Mouse (Mus musculus): ENCODE data around the gene Ankrd6.

Gene Ankrd6

DNA sequence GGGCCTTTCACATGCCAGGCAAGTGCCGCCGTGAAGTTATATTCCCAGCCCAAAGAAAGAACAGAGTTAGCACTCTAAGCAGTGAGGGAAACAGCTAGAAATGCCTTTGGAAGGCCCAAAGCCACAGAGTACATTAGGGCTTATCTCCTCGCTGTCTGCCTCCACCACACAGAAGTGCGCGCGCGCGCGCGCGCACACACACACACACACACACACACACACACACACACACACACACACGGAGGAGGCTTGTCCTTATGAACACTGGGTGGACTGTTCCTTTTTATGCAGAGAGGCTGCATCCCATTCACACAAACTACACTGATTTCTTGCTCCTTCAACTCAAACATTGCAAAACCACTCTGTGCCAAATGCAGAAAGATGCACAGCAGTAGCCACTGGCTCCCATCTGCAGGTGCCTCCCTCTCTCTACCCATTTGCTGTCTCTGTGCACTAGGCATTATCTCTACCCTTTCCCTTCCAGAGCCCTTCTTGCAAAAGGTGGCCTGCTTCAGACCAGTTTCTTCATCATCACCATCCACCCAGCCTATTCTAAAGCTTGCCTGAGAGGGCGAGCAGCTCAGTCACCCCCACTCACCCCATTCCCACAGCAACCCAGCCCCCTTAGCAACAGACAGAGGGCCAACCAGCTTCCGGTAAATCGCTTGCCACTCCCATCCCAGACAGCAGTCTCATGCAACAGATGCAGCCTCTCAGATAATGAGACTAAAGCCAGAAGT, 88.5 kb downstream of the Ankrd6 start:
- no peak for DNase-seq (ENCODE audit: low read depth, low spot score)

DNA sequence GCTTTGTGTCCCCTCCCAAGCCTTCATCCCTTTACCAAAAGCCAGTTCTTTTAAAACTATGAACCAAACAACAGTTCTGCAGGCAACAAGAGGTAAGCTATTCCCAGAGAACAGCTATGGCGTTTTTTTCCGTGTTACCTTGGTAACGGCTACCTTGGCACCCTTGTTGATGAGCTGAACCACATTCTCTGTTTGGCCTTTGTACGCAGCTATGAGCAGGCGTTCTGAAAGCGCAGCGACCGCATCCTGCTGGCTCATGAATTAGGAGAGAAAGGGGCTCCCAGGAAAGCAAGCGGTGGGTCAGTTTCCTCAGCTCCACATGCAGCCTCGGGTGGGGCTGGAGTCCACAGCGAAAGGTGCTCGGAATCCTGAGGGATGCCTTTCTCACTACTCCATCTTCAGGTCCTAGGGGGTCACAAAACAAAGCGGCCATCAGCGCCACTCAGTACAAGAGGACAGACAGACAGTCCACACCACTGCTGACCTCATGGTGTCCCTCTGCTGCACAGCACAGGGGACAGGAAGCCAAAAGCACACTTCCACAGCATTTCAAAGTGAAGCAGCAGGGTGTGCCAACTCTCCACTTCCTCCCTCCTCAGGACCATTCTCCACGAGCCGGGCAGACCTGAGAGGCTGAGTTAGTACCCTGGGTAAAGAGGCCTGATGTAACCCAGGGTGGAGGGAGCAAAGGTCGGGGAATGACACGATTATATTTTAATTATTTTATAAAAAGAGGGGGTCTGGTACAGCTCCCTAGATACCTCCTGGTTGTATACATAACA, 90.3 kb downstream of the Ankrd6 start:
- no peak for DNase-seq (ENCODE audit: low read depth, low spot score)

DNA sequence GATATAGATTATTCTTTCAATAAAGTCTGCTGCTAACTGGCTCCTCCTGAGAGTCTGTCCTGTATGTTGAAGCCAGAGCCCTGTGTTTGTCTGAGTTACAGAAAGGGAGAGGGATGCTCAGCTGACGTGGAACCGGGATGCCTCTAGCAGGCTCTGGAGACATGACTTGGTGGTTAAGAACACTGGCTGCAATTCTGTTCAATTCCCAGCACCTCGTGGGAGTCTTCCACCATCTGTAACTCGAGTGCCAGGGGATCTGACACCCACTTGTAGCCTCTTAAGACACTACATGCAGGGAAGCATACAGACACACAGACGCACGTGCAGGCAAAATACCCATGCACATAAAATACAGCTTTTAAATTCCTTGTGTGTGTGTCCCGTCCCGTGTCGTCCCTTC, 95.1 kb downstream of the Ankrd6 start:
- DNase-seq (ENCODE audit: low read depth, low spot score) = no peak

DNA sequence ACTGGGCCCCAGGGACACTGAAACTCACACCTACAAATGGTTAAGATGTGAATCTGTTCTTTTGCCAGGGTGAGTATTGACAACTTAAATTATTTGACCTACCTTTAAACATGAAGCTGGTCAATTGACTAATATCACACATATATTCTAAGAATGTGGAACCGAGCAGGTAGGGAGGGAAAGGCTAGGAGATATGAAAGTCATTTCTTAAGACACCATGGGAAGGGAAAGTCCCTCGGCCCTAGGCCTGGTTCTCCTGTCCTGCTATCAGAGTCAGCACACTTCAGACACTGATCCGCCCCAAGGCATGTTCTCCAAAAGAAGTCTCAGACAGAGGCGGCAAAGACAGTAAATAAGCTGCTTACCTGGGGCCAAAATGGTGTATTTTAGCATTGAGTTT, 95.7 kb downstream of the Ankrd6 start:
- no peak for DNase-seq (ENCODE audit: low read depth, low spot score)

DNA sequence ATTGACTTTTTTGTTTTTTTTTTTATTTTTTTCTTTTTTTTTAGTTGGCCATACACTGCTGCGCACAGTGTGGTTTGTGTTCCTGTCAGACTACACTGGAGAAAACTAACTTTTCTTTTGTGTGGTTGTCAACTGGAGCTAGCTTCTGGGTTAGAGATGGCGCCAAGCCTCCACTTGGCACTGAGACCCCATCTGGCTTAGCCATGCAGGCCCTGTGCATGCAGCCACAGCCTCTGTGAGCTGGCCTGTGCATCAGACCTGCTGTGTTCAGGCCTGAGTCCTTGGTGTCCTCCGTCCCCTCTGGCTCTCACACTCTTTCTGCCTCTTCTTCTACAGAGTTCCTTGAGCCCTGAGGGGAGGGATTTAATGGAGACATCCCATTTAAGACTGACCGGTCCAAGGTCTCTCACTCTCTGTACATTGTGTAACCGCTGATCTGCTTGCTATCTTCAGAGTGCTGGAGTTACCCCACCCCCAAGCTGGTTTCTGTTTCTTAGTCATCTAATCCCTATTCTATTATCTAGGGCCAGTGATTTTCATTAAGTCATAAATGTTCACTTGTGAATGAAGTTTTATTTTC, 96.9 kb downstream of the Ankrd6 start:
- DNase-seq (ENCODE audit: low read depth, low spot score) = no peak

DNA sequence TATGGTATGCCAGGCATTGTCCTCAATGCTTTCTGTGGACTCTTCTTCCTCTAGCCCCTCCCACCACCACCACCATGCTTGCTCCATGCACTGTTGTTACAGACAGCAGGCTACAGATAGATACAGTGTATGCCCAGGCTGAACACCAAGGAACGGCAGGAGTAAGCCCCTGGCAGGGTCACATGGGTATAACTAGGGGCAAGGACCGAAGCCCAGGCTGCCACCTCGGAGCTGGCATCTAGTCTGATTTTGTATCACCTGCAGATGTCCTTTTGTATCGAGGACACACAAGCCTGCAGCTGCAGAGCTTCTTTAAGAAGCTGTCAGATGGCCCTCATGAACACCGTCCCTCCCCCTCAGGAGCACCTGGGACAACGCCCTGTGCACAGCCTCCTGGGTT, 97.8 kb downstream of the Ankrd6 start:
- no peak for DNase-seq (ENCODE audit: low read depth, low spot score)

DNA sequence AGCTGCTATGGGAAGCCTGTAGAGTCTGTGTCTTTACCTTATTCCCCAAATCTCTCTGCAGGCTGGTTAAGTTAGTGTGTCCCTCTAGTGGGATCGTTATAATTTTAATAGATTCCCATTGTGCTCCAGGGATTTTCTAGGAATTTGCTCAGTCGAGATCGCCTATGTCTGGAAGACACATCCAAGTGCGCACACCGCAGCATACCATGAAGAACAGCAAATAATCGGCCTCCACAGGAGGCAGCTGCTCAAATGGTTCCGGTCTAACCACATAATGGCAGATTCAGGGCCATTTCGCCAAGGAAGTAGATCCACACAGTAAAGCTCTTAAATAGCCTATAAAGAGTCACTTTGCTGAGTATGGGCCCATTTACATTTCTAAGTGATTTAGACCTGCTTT, 98.3 kb downstream of the Ankrd6 start:
- no peak for DNase-seq (ENCODE audit: low read depth, low spot score)

DNA sequence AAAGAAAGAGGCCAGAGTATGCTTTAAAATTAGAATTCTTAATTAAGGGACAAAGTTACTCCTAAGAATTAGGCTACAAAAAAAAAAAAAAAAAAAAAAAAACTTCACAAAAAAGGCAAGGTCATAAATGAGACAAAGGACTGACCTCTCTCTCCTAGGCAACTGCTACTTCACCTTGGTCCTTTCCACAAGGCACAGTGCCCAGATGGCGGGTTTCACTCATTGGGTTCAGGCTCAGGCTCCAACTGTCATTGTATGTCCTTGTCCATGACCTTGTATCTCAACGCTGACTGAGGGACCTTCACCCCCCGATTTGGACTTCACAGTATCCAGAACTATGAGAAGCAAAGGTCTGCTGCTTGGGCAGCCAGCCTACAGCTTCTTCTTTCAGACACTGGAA, 112.2 kb downstream of the Ankrd6 start:
- no peak for DNase-seq (ENCODE audit: low read depth, low spot score)

DNA sequence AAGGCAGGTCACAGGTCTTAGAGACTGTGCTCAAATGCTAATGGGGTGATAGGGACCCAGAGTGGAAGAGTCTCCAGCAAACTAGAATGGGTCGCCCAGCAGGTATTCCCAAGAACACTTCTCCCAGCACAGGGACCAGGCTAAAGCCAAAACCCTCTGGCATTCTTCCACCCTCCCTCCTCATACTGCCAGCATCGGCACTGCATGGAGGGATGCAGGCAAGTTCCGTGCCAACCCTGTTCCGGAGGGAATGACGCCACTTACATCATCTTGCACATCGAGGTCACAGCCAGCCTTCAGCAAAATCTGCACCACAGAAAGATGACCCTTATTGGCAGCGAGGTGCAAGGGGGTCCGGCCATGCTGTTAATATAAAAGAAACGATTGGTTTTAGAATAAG, 114.6 kb downstream of the Ankrd6 start:
- DNase-seq (ENCODE audit: low read depth, low spot score) = no peak

DNA sequence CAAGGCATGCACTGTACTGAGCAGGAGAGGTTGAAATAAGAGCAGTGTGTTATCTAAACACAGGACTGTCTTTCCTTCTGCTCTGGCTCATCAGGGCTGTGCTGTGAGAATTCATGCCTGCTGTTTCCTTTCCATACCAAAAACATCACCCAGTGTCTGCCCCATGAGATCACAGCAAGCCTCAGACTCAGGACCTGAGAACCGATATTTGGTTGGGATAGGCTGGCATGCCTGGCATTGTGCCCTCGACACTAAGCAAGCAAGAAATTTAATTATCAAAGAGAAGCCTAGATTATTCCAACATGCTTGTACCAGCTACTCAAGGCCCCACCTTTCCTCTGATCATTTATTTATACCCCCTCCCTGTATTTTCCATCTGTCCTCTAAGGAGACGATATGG, 116.1 kb downstream of the Ankrd6 start:
- DNase-seq (ENCODE audit: low read depth, low spot score) = no peak

DNA sequence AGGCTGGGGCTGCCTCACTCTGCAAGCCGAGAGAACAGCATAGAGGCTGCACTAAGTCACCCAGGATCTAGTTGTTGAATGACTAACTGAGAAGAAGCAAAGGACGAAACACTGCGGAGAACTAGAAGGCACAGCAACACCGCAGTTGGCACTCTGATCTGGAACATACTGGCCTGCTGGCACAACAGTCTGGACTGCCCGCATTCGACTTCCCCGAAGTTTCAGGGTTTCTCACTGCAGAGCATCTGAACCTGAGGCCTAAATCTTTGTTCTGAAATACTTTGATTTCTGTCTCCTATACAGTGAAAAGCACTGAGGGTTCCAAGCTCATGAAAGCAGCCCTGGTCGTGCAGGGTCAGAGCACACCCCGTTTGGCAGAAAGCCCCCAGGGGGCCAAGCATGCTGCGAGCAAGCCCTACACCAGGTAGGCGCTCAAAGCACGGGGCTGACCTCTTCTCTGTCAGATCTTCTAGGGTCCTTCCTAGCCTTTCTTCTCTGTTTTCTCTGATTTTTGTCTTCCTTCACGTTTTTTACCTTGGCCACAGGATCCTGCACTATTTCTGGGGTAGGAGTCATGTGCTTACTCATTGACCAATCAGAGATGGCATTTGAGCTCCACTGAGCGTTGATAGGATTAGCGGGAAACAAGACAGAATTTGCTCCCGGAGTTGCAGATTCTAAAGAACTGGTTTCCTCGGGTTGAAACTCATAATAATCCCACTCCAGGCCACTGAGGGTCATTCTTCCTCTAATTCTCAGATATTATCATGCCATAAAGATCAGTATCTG, 117.0 kb downstream of the Ankrd6 start:
- DNase-seq (ENCODE audit: low read depth, low spot score) = peak; percentile 26

DNA sequence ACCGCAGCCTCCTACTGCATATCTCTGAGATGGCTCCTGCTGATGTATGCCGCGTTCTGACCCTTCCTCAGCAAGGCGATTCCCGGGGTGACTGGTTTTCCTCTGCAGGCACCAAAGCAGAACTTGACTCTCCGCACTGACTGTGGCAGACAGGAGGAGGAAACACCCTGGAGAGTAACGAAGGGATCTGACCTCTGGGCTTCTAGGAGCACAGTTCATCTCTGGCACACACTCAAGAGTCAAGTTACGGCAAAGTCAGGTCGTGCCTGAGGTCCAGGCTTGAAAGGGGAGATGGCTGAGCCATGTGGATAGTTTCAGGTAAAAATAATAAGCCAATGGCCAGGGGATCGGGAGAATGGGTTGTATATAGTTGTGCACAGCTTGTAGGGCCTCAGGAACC, 121.3 kb downstream of the Ankrd6 start:
- no peak for DNase-seq (ENCODE audit: low read depth, low spot score)

DNA sequence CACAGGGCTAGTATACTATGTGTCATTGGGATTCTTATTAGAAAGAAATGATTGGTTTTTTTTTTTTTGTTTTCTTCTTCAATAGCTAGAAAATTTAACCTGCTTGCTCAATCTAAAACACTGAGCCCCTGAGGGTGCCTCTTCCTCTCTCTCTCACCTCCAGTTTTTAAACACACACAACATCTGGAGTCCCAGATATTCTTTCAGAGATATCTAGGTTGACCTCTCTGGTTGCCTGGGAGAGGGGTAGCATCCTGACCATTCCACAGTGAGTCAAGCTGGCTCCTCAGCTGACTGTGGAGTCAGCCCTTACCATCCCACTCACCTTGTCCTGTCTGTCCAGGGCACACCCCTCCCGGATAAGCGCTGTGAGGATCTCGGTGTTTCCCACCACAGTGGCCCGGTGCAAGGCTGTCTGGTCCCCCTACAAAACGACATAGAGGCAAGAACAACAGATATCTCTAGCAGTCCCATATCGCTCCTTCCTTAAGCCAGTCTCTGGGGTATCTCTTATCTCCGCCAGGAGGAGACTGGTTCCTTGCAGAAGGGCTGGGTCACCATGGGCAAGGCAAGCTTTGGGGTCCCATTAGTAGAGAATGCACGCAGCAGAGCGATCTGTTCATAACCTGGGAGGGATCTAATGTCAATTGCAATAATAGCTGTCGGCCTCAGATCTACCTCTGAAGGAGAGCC, 122.1 kb downstream of the Ankrd6 start:
- DNase-seq (ENCODE audit: low read depth, low spot score) = no peak

DNA sequence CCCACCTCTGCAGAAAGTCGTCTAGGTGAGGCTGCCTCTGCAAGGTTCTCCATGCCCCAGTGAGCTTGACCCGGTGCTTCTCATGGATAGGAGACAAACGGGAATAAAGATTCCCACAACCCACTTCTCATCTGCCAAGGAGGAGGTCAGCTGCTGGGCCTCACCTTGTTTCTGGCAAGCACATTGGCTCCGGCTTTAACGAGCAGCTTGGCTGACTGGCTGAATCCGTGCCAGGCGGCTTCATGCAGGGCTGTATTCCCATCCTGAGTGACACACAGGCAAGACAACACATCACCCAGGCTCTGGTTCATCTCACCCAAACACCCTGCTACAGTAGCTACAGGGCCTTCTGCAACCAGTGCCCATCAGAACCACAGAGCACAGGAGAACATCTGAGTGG, 123.7 kb downstream of the Ankrd6 start:
- no peak for DNase-seq (ENCODE audit: low read depth, low spot score)

DNA sequence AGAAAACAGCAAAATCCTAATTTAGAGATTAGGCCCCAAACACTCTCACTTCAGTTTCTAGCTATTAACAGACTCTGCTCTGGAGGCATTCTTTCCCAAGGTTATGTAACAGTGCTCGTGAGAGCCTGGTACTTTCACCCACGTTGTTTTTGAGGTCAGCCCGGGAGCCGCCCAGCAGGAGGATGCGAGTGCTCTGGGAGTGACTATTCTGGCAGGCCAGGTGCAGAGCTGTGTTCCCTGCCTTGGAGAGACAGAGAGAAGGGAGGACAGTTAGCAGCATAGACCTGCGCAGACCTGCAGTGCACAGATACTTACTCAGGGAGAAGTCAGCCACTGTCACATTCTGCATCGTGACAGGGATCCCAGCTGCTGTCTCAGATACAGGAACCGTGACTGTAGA, 126.4 kb downstream of the Ankrd6 start:
- no peak for DNase-seq (ENCODE audit: low read depth, low spot score)

DNA sequence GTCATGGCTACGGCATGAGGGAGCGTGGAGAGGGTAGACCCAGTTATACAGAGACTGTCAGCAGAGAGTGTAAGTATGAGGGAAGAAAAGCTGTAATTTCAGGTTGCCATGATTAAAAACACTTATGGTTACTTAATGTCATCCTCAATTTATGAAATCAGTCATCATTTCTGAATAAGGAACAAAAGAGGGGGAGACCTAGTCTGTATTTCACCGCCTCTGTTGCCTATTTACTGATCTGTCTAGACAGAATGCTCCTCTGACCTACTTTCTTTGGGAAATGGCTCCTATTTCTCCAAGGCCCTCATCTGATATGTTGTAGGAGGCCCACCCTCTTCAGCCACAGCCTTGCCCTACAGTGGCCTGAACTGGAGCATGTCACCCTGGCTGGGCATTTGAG, 130.0 kb downstream of the Ankrd6 start:
- DNase-seq (ENCODE audit: low read depth, low spot score) = no peak

DNA sequence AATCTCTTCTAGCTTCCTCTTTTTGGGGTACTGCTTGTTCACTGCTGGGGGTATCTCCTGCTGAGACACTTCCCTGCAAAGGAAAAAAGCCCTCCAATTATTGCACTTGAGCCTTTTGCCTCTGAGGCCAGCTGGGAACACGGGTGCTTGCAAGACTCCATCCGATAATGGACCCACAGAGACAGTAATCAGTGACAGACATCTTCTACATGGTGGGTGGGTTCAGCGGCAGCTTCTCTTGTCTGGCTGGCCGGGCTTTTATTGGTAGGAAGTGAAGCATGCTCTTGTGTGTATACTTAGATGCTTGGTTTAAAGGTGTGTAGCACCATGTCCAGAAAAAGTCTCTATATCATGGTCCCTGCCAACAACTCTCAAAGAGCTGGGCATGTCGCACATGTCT, 133.2 kb downstream of the Ankrd6 start:
- no peak for DNase-seq (ENCODE audit: low read depth, low spot score)

DNA sequence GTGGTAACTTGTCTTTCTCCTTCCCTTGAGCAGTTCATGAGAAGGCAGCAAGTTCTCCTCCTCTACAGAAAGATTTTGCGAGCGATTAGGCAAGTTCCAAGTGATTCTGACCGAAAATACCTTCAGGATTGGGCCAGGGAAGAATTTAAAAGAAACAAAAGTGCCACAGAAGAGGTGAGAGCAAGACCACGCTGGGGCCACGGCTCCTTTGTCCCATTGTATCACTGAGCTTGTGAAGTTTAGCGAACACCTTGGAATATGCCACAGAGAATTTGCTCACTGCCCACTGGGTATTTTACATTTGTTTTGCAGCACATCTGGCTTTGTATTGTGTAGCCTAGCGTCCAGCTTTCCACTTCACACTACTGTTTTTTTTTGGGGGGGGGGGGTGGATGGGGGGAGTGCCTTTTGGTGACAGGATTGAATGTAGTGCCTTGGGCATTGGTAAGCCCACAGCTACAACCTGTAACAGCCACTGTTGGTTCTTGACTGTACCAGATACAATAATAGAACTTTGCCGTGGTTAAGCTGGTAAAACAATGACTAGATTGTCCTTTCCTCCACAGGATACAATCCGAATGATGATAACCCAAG, 150.0 kb downstream of the Ankrd6 start:
- DNase-seq (ENCODE audit: low read depth, low spot score) = no peak

DNA sequence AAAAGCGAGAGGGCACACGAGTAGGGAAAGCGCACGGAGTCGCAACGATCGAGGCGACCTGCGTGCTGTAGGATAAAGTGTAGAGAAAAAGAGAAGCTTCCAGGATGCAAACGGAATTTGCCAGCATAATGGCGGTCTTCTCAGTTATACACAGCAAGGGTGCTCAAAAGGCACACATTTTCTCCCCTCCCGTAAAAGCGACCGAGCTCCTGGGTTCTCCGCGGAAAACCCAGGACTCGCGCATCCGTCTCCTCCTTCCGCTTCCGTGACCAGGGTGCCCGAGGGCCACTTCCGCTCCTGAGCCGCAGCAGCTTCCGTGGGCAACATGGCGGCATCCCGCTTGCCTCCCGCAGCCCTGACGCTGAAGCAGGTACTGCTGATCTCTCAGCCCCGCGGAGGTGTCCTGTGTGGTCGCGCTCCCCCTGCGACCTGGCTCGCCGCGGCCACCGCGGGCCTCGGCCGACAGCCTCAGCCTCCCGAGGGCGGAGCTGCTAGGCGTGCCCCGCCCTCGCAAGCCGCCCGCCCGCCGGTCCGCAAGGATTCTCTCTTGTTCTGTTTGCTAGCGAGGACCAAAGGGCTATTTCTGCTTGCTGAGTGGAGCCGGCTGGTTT, 150.6 kb downstream of the Ankrd6 start, which contains the start of gene Lyrm2:
Gene Lyrm2 (plus strand): TSS at position 288 of the 611 bp plus-strand sequence.
- peak; percentile 68 for DNase-seq (ENCODE audit: low read depth, low spot score)

DNA sequence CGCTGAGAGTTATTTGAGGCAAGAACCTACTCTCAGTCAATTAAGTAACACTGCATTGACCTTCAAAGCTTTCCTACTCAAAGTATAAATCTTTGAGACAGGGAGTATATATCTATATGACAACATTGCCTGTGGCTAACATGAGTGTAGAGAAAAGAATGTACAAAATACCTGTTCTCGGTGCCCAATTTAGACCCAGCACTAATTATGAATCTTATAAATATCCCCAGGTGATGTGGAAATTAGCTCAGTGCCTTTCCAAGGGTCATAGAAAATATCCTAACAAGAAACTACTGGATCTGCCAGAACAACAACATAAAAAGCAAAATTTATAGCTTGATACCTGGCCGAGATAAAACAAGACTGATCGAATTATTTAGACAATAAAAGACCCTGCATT, 151.7 kb downstream of the Ankrd6 start:
- DNase-seq (ENCODE audit: low read depth, low spot score) = no peak

DNA sequence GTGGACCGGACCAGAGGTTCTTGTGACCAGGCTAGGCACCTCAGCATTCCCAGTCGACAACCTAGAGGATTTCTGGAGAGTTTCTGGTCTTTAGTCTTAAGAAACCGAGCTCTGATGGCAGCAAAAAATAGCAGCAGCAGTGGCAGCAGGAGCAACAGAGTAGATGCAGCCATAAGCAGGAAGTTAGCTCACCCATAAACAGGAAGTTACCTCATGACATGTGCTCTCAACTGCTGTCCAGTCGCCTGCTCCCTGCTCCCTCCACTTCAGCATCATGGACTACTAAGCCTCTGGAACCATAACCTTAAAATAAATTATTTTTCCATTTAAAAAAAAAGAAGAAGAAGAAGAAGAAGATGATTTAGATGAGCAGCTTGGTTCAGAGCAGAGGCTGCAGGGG, 161.6 kb downstream of the Ankrd6 start:
- DNase-seq (ENCODE audit: low read depth, low spot score) = no peak
